Mouse (Mus musculus) Patski (cell line): Measurements from ENCODE around the gene Plxnb2. TPM values are rescaled to one million over a fixed set of nuclear protein-coding genes. Genes with fewer than 3 reads are reported as not detected.

Source experiments
- ATAC-seq: fragments of 100-300 bp; one replicate; pipeline ENCODE4 v1.8.0; 2021
- CTCF ChIA-PET: fragments of 350-600 bp; sonication (Branson Sonifier 250); formaldehyde crosslinking; loops from one replicate; lab custom pipeline; 2022; ENCODE audit warnings: inconsistent platforms; lab: Charles Lee
- POLR2A ChIA-PET: fragments of 350-600 bp; sonication (Branson Sonifier 250); formaldehyde crosslinking; loops from one replicate; lab custom pipeline; 2022; ENCODE audit warnings: antibody characterized with exemption, inconsistent platforms; lab: Charles Lee
- DNase-seq: peaks from one replicate; pipeline ENCODE4 v3.0.0-alpha.2; 2011; ENCODE audit warnings: low read depth, low spot score
- H3K27me3 ChIP-seq: fragments of 371-371 bp; one replicate; pipeline ENCODE4 v1.5.1; 2021
- CTCF ChIP-seq: fragments of 100-300 bp; IDR thresholded peaks from one replicate; pipeline ENCODE4 v1.5.1; 2021
- in situ Hi-C: fragments of 300-500 bp; cut with MboI; formaldehyde crosslinking; loops from 3 replicates; pipeline ENCODE4 v1.11.1; 2018; ENCODE audit warnings: low pct_unique_long_range_greater_than_20kb, mixed read lengths
- polyA plus RNA-seq: library from polyadenylated mRNA; unstranded; gene quantifications from one replicate; pipeline ENCODE4 v1.2.3, GENCODE M21; 2021

Plxnb2 gene
- polyA plus RNA-seq, 1 experiment from 2014 or later, result 444 TPM

DNA sequence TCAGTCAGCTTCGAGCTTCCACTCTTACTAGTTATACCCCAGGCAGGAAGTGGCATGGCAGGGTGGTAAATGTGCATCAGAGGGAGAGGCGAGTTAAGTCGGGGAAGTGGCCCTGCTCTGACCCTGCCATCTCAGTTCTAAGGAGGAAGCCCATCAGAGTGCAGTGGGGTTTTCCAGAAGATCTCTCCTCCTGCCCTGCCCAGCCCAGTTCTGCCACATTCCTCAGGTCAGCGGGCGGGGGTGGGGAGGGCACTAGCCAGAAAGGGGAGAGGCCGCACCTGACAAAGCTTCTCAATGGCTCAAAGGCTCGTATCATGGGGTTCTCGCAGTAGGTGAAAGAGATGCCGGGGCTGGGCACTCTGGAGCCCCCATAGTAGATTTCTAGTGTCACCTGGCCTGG is 19.2 kb downstream of the Plxnb2 start:
- POLR2A ChIA-PET, result no interaction called here
- peak; percentile 56 for ATAC-seq
- no peak for TF ChIP-seq CTCF

DNA sequence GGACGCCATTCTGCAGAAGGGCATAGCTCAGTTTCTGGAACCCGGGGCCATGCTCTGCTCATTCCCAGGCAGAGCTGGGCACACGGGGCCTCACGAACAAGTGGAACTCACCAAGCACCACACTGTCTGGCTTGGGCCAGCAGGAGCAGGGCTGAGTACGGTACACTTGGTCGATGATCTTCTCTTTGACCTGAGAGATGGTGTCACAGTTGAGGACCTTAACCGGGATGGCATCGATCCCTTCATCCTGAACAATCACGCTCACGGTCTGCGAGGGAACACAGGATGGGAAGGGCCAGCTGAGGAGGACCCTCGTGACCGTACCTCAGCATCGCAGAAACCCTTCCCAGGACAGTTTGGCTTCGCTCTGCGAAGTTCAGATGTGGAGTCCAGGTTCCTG is 22.1 kb downstream of the Plxnb2 start:
- in situ Hi-C loops, result no loop called here
- TF ChIP-seq CTCF, result no peak
- CTCF ChIA-PET, result interaction anchor here (1.2 to 1.4 kb wide), 4 partner anchors 19 to 53 kb away, joined by 3 to 5 read pairs (median 4); partner anchors contain the start of gene Ppp6r2
- POLR2A ChIA-PET, result interaction anchor here (1.1 kb wide), 1 partner anchor 37 kb away, joined by 4 read pairs; the partner anchor contains the start of gene Dennd6b
- no peaks in the 10 kb centered on the region for H3K27me3 ChIP-seq
- ATAC-seq (no peak), DNase-seq (no peak)

More for the DNA sequence above, 19.2 kb downstream of the Plxnb2 start:
- DNase-seq, result no peak
- CTCF ChIA-PET, result interaction anchor here (1.0 to 1.2 kb wide), 2 partner anchors 16 to 48 kb away, joined by 3 to 4 read pairs; no protein-coding TSS in a partner anchor
- no peaks in the 10 kb centered on the region for H3K27me3 ChIP-seq
- in situ Hi-C loops, result no loop called here

DNA sequence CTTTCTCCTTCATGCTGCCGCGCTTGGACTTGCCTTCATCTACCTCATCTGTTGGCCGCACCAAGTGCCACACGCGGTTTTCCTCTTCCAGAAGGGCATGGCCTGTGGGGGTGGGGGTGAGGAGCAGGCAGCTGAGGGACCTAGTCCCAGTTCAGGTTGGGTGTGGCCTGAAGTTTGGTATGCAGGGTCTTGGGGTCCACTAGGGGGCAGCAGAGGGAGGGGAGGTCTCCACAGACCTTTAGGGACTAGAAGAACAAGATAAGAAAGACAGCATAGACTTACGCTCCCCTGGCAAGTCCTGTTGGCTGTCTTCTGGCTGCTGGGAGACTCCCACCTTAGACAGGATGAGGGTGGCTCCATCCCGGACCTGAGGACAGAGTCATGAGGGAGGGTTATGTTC is 22.6 kb downstream of the Plxnb2 start:
- POLR2A ChIA-PET, result no interaction called here

DNA sequence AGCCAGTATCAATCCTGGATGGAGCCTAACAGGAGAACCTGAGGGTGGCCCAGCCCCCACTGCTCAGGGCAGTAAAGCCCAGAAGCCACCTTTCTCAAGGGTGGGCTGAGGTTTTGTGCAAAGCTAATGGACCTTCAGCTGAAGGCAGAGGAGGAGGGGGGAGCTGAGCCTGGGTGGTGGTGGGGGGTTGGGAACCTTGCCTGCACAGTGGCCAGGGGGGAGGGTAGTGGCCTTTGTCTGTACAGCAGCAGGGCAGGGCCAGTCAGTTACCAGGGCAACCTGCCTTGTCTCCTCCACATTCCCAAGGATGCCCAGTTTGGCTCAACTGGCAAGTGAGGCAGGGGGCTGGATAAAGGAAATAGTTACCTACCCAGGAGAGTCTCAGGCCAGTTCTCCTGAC is 28.3 kb downstream of the Plxnb2 start:
- in situ Hi-C loops, result no loop called here
- CTCF ChIA-PET, result no interaction called here
- no peaks in the 10 kb centered on the region for H3K27me3 ChIP-seq
- no peak for DNase-seq
- TF ChIP-seq CTCF, result no peak
- no peak for ATAC-seq
- POLR2A ChIA-PET, result no interaction called here

More for the DNA sequence above, 22.6 kb downstream of the Plxnb2 start:
- CTCF ChIA-PET, result interaction anchor here (1.3 kb wide), 1 partner anchor 20 kb away, joined by 3 read pairs; no protein-coding TSS in a partner anchor
- TF ChIP-seq CTCF, result no peak
- ATAC-seq, result no peak
- H3K27me3 ChIP-seq, result no peaks in the 10 kb centered on the region
- DNase-seq, result no peak
- in situ Hi-C loops, result no loop called here

DNA sequence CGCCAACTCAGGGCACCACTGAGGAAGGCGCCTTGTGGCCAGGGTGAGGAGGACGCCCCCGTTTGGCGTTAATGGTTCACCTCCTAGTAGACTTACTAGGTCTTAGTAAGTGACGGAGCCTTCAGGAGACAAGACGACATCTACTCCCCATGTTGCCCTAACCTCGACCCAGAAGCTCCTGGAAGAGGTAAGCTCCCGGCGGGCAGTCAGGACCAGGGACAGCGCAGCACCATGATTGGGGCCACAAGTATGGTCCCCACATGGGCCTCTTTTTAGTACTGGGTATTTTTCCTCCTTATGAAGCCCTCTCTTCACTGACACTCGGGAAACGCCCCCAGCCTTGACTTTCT is 30.6 kb downstream of the Plxnb2 start:
- DNase-seq (no peak), ATAC-seq (no peak)
- in situ Hi-C loops, result no loop called here
- no peak for TF ChIP-seq CTCF
- no peaks in the 10 kb centered on the region for H3K27me3 ChIP-seq
- POLR2A ChIA-PET, result interaction anchor here (1.0 to 1.4 kb wide), 4 partner anchors 10 to 57 kb away, joined by 3 to 6 read pairs (median 4); partner anchors contain the start of gene Hdac10
- CTCF ChIA-PET, result interaction anchor here (0.8 to 1.7 kb wide), 3 partner anchors 9 to 27 kb away, joined by 3 to 6 read pairs (median 4); partner anchors contain the start of genes Mapk12 and Tubgcp6

DNA sequence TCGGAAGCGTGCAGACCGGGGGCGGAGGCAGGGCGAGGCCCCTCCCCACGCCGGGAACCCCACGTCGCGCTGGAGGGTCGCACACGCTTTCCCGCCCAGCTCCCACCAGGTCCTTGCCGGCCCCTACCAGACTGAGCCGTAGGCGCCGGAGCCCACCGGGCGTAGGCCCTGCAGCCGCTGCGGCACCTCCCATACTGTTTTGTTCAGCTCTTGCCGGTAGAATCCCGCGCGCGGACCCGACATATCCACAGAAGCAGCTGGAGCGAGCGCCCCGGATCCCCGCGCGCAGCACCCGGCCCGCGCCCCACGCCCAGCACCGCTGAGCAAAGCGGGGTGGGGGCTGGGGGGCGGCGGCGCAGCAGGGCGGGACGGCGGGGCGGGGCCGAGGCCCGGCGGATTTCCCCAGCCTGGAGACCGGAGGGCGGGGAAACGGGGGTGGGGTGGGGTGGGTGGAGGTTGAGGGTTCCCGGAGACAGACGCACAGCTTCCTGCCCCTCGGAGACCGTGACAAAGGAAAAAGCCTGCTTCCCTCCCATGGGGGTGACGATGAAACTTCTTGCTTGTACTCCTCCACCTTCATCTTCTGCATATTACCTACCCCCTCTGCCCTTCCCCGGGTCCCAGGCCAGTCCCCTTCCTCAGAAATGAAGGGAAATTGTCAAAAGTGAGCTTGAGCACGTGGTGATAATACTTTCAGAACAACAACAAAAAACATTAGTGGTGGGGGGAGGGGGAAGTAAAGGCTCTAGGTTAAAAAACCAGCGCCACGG is 31.1 kb downstream of the Plxnb2 start, which contains the start of gene Mapk11:
Mapk11 (minus strand) TSS at position 358 of the 770 bp plus-strand sequence.
- no peak for TF ChIP-seq CTCF
- ATAC-seq (no peak), DNase-seq (no peak)
- ChIA-PET POLR2A (interaction anchor here (0.7 to 1.5 kb wide), 7 partner anchors 11 to 61 kb away, joined by 3 to 9 read pairs (median 4); partner anchors contain the start of genes Hdac10 and Tubgcp6), CTCF (interaction anchor here (0.8 to 1.7 kb wide), 4 partner anchors 9 to 27 kb away, joined by 3 to 6 read pairs (median 4); partner anchors contain the start of genes Mapk12 and Tubgcp6)
- in situ Hi-C loops, result no loop called here
- no peaks in the 10 kb centered on the region for H3K27me3 ChIP-seq

DNA sequence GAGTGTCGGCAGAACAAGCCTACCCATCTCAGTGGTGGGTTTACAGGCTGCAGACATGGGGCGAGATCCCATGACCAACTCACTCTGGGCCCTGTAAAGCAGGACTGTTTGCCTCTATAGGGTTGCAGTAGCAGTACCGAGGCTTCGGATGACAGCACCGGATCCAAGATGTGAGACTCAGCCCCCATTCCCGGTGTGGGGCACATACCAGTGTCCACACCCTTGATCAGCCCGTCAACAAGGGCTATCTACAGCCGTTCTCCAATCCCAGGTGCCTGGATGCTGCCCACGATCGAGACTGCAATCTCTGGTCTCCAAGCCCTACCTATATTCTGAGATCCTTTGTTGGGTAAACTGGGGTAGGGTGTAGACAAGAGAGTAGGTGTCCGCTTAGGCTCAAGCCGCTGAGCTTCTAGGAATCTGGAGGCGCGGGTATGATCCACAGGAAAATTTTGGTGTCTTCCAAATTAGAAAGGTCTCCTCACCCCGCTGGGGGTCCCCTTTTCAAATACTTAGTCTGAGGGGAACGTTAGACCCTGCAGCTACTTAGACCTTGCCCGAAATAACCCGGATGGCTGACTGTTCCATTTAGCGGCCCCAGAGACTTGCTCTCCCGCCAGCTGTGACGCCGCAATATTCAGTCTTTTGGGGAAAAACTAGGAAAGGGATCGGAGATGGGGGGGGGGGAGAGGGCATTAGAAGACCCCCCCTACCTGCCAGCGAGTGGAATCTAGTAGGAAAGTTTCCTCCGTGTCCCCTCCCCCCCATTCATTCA is 31.9 kb downstream of the Plxnb2 start:
- CTCF ChIA-PET, result interaction anchor here (1.2 to 1.3 kb wide), 2 partner anchors 16 to 21 kb away, joined by 3 read pairs; no protein-coding TSS in a partner anchor
- in situ Hi-C loops, result no loop called here
- POLR2A ChIA-PET, result interaction anchor here (1.0 to 1.5 kb wide), 5 partner anchors 12 to 62 kb away, joined by 3 to 9 read pairs (median 4); partner anchors contain the start of gene Hdac10
- DNase-seq (no peak), ATAC-seq (no peak)
- no peak for TF ChIP-seq CTCF
- no peaks in the 10 kb centered on the region for H3K27me3 ChIP-seq

DNA sequence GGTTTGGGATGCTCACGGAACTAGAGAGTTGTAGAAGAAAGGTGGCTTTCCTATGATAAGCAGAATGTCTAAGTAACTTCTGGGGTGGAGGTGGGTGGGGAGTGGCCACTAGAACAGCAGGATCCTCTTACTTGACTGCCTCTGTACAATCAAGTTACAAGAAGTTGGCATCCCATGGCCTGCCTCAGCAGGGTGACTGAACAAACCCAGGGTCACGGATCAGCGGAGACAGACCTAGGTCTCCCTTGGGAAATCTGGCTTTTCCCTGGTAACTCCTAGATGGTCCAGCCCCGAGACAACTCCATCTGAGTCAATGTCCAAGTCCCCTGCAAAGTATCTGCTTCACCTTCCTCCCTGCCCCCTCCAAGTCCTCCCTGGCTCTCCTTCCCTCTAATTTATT is 32.7 kb downstream of the Plxnb2 start:
- CTCF ChIA-PET, result no interaction called here
- no peak for TF ChIP-seq CTCF
- peak; percentile 13 for ATAC-seq
- POLR2A ChIA-PET, result no interaction called here
- DNase-seq, result peak; percentile 53
- in situ Hi-C loops, result no loop called here
- no peaks in the 10 kb centered on the region for H3K27me3 ChIP-seq

DNA sequence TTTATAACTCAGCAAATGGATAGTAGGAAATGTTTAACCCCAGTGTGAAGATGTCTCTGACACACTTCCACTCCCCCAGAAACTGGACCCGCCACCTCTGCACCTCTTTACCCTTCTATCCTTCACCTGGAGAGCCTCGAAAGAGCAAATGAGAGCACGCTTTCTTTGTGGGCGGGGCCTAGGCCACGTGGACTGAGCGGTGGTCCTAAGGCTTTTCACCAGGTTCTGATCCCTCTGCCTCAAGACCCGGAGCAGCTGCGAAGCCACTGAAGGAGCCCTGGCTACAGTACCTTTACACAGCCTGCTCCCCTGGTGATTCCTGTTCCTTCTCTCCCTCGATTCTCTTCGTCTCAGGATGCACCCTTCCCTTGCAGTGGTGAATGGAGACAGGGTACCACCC is 33.1 kb downstream of the Plxnb2 start:
- ChIA-PET CTCF (no interaction called here), POLR2A (no interaction called here)
- ATAC-seq (no peak), DNase-seq (no peak)
- in situ Hi-C loops, result no loop called here
- no peak for TF ChIP-seq CTCF
- no peaks in the 10 kb centered on the region for H3K27me3 ChIP-seq

DNA sequence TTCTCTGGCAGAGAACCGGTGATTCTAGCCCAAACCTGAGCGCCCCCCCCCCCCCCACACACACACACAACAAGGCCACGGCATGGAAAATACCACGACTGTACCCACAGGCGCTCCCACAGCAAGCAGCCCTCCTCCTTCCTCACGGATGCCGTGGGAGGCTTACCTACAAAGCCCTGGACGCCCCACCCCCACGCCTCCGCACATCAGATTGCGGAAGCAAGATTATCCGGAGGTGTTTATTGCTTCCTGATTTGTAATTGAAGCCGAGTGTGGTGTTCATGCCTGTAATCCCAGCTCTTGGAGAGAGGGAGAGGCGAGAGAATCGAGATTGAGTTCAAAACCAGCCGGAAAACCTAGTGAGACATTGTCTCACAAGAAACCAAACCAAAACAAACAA is 33.6 kb downstream of the Plxnb2 start:
- ATAC-seq (no peak), DNase-seq (no peak)
- no peaks in the 10 kb centered on the region for H3K27me3 ChIP-seq
- CTCF ChIA-PET, result no interaction called here
- in situ Hi-C loops, result no loop called here
- TF ChIP-seq CTCF, result no peak
- POLR2A ChIA-PET, result no interaction called here
